9 mouse cellular contexts compared by ENCODE assay signal in the genomic region with DNA sequence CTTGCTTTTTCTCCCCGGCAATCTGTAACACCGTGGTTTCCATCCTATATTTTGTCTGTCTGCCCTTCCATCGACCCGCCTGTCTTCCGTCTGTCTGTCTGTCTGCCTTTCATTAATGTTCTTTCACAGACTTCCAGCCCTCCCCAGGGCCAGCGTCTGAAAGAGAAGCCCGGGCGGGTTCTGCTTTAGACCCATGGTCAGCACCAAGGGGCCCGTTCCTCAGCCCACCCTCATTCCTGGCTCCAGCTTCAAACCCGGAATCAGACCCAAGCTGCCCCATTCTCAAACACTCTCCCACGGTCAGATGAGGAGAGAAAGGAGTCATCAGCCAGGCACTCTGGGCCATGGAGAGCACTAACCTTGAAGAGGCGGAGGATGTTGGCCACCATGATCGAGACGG. TPM values are rescaled to one million over a fixed set of nuclear protein-coding genes. Genes with fewer than 3 reads are reported as not detected.
DNase-seq lines count a peak whose midpoint lies in the region; ATAC-seq and TF ChIP-seq lines count a peak whose summit lies in the region.
"Had no signal": no experiment of that assay in that cellular context is flagged by ENCODE, and none has a peak within 500 bp of the region (broad histone marks: within the 10 kb centered on the region; RNA-seq: fewer than 3 reads in every experiment).

No protein-coding gene starts in this region.

- H3K4me3 ChIP-seq in heart, embryonic 10.5 days = peak overlapping the region; percentile 29; the same call in 1 of the 2 replicates
- peak overlapping the region; percentile 18 to 27 for H3K4me3 ChIP-seq in ES-E14 (ENCODE audit: insufficient read depth in 1 of 2, low read depth in 1 of 2, low read length in 2 of 2, poor library complexity in 1 of 2, severe bottlenecking in 1 of 2)
- no peak overlapping the region; the same call in 1 of the 2 replicates for H3K4me3 ChIP-seq in forebrain, postnatal 0 days (ENCODE audit: low read depth, low read length)
- H3K4me3 ChIP-seq in midbrain, embryonic 13.5 days (replicated peaks) = no peak overlapping the region

- ATAC-seq in forebrain, postnatal 0 days = no peak
- no peak for ATAC-seq in midbrain, embryonic 13.5 days

- TF ChIP-seq CTCF in forebrain, postnatal 0 days (IDR thresholded peaks at IDR 0.05; ENCODE audit: low read depth) = no peak

- no peaks in the 10 kb centered on the region for H3K9me3 ChIP-seq in heart, embryonic 10.5 days
- no peaks in the 10 kb centered on the region for H3K9me3 ChIP-seq in ES-E14 (ENCODE audit: control insufficient read depth, insufficient read depth, low read depth, low read length)
- no peaks in the 10 kb centered on the region for H3K9me3 ChIP-seq in forebrain, postnatal 0 days (ENCODE audit: low read length)
- no peaks in the 10 kb centered on the region for H3K9me3 ChIP-seq in midbrain, embryonic 13.5 days

- 0 out of 2 replicates have a peak overlapping the region, but pooled peaks have one; percentile 11 for H3K9ac ChIP-seq in ES-E14 (ENCODE audit: insufficient read depth, low read depth, low read length, poor library complexity, severe bottlenecking)
- H3K9ac ChIP-seq in forebrain, postnatal 0 days = peak overlapping the region; percentile 31; the same call in 1 of the 2 replicates
- H3K9ac ChIP-seq in midbrain, embryonic 13.5 days (replicated peaks) = no peak overlapping the region

- peaks cover 91% of the 10 kb centered on the region for H3K27me3 ChIP-seq in heart, embryonic 10.5 days (ENCODE audit: insufficient read depth, poor library complexity, severe bottlenecking)
- H3K27me3 ChIP-seq in forebrain, postnatal 0 days (ENCODE audit: insufficient read depth, low read length) = peaks cover 6% of the 10 kb centered on the region; the same call in 1 of the 2 replicates
- peaks cover 10% of the 10 kb centered on the region for H3K27me3 ChIP-seq in midbrain, embryonic 13.5 days

- H3K4me1 ChIP-seq in heart, embryonic 10.5 days = peaks cover 43% of the 10 kb centered on the region
- H3K4me1 ChIP-seq in ES-E14 (ENCODE audit: control insufficient read depth in 2 of 2, insufficient read depth in 2 of 2, low read length in 2 of 2, poor library complexity in 1 of 2) = peaks cover 0 to 22% of the 10 kb centered on the region in 2 experiments; a peak in 2 of 4 replicates
- H3K4me1 ChIP-seq in forebrain, postnatal 0 days (ENCODE audit: insufficient read depth) = peaks cover 16% of the 10 kb centered on the region; the same call in 1 of the 2 replicates
- H3K4me1 ChIP-seq in midbrain, embryonic 13.5 days (replicated peaks) = peaks cover 86% of the 10 kb centered on the region

- 20% methylated on average over 14 of the region's 14 CpGs for WGBS in heart, embryonic 10.5 days
- WGBS in forebrain, postnatal 0 days = 23% methylated on average over 14 of the region's 14 CpGs
- 22% methylated on average over 14 of the region's 14 CpGs for WGBS in midbrain, embryonic 13.5 days

- no peaks in the 10 kb centered on the region for H3K36me3 ChIP-seq in heart, embryonic 10.5 days
- H3K36me3 ChIP-seq in ES-E14 (ENCODE audit: control insufficient read depth, insufficient read depth, low read length, poor library complexity, severe bottlenecking) = no peaks in the 10 kb centered on the region
- no peaks in the 10 kb centered on the region for H3K36me3 ChIP-seq in forebrain, postnatal 0 days (ENCODE audit: insufficient read depth)
- H3K36me3 ChIP-seq in midbrain, embryonic 13.5 days = no peaks in the 10 kb centered on the region

- H3K4me2 ChIP-seq in forebrain, postnatal 0 days (ENCODE audit: low read depth) = 0 out of 2 replicates have a peak overlapping the region, but pooled peaks have one; percentile 38
- H3K4me2 ChIP-seq in midbrain, embryonic 13.5 days (replicated peaks) = peak overlapping the region; percentile 38

- in situ Hi-C loops in ES-E14 (cut with MboI; ENCODE audit: low sequenced_read_pairs in 2 of 2, unreplicated experiment in 2 of 2) = loop anchor here in 1 of 2 experiments (25.0 kb wide), 1 partner anchor 315 kb away; no protein-coding TSS in a partner anchor

- H3K27ac ChIP-seq in heart, embryonic 10.5 days = no peak overlapping the region
- no peak overlapping the region for H3K27ac ChIP-seq in ES-E14 (ENCODE audit: insufficient read depth, low read depth, low read length, poor library complexity, severe bottlenecking)
- peak overlapping the region; percentile 76; the same call in 1 of the 2 replicates for H3K27ac ChIP-seq in forebrain, postnatal 0 days (ENCODE audit: low read depth, low read length)
- H3K27ac ChIP-seq in midbrain, embryonic 13.5 days = peak overlapping the region; percentile 91

- no peak for DNase-seq in heart, embryonic 10.5 days (ENCODE audit: low spot score)
- DNase-seq in heart, adult 18-20 months = no peak
- DNase-seq in ES-E14 (ENCODE audit: low read depth, low spot score) = no peak
- DNase-seq in forebrain, postnatal 0 days = no peak
- DNase-seq in right cerebral cortex, adult 18-20 months = no peak
- DNase-seq in layer of hippocampus, postnatal 36 days = no peak
- no peak for DNase-seq in cerebellum, adult 8-10 months
- DNase-seq: layer of hippocampus, adult 9-11 months had no signal

TF ChIP-seq in ES-E14, 5 proteins besides CTCF, POLR2A, EP300 and RAD21:
- TF ChIP-seq HCFC1 (IDR thresholded peaks at IDR 0.05; ENCODE audit: borderline replicate concordance, insufficient read depth, low read length) (no peak), ZNF384 (IDR thresholded peaks at IDR 0.05; ENCODE audit: low read depth, low read length) (no peak), CHD2 (IDR thresholded peaks at IDR 0.05; ENCODE audit: low read depth, low read length) (no peak), ZC3H11A (IDR thresholded peaks at IDR 0.05; ENCODE audit: borderline replicate concordance, low read depth, low read length) (no peak), MAFK (IDR thresholded peaks at IDR 0.05; ENCODE audit: insufficient read depth, low read depth, low read length) (no peak)

RNA-seq across cellular contexts. Expression of a gene that starts 18.9 kb away (rescaled TPM):
- polyA plus RNA-seq in heart, embryonic 10.5 days (2016; fragmentation: Nextera tagmentation; extraction: Ambion mirVana) = 0.02 and 0.34 TPM in 2 replicates
- under 1 TPM; 0.15 to 0.18 TPM for total RNA-seq in heart, adult 18-20 months (2021)
- 0.49 and 0.74 TPM in 2 replicates for total RNA-seq in ES-E14 (2012; rRNA removed)
- total RNA-seq in forebrain, postnatal 0 days (2014; rRNA removed) = 13.1 and 14.5 TPM in 2 replicates
- 3.2 and 5.5 TPM in 2 replicates for polyA plus RNA-seq in forebrain, postnatal 0 days (2015; fragmentation: Nextera tagmentation; extraction: Ambion mirVana)
- polyA plus RNA-seq in midbrain, embryonic 13.5 days (2015; fragmentation: Nextera tagmentation; extraction: Ambion mirVana) = 5.8 and 6.1 TPM in 2 replicates
- total RNA-seq in layer of hippocampus, postnatal 36 days (2021) = 1 to 10 TPM; 8.9 to 9.6 TPM

RNA-seq across cellular contexts. Expression of a gene that starts 54.0 kb away (rescaled TPM):
- 438 and 609 TPM in 2 replicates for polyA plus RNA-seq in heart, embryonic 10.5 days (2016; fragmentation: Nextera tagmentation; extraction: Ambion mirVana)
- 10 to 100 TPM; 47.3 to 52.7 TPM for total RNA-seq in heart, adult 18-20 months (2021)
- 142 and 175 TPM in 2 replicates for total RNA-seq in ES-E14 (2012; rRNA removed)
- 84.7 and 99.1 TPM in 2 replicates for total RNA-seq in forebrain, postnatal 0 days (2014; rRNA removed)
- polyA plus RNA-seq in forebrain, postnatal 0 days (2015; fragmentation: Nextera tagmentation; extraction: Ambion mirVana) = 122 and 123 TPM in 2 replicates
- 120 and 124 TPM in 2 replicates for polyA plus RNA-seq in midbrain, embryonic 13.5 days (2015; fragmentation: Nextera tagmentation; extraction: Ambion mirVana)
- 10 to 100 TPM; 35.2 to 36.0 TPM for total RNA-seq in layer of hippocampus, postnatal 36 days (2021)

Comparison
In these comparisons a context has a peak if more than half of its experiments do, and no peak if none do; other contexts are left out.
1. H3K27ac ChIP-seq: peak in forebrain, postnatal 0 days (single experiment) and midbrain, embryonic 13.5 days (single experiment); none in heart, embryonic 10.5 days (single experiment) and ES-E14 (single experiment).
2. H3K4me3 ChIP-seq: peak in heart, embryonic 10.5 days (single experiment) and ES-E14 (2 of 2); none in forebrain, postnatal 0 days (single experiment) and midbrain, embryonic 13.5 days (single experiment).